Mouse (Mus musculus): ENCODE data around the gene Ttc7b. TPM values are rescaled to one million over a fixed set of nuclear protein-coding genes. Genes with fewer than 3 reads are reported as not detected.

The Ttc7b gene
- polyA plus RNA-seq, 1 experiment from 2014 or later, result 4.2 TPM

DNA sequence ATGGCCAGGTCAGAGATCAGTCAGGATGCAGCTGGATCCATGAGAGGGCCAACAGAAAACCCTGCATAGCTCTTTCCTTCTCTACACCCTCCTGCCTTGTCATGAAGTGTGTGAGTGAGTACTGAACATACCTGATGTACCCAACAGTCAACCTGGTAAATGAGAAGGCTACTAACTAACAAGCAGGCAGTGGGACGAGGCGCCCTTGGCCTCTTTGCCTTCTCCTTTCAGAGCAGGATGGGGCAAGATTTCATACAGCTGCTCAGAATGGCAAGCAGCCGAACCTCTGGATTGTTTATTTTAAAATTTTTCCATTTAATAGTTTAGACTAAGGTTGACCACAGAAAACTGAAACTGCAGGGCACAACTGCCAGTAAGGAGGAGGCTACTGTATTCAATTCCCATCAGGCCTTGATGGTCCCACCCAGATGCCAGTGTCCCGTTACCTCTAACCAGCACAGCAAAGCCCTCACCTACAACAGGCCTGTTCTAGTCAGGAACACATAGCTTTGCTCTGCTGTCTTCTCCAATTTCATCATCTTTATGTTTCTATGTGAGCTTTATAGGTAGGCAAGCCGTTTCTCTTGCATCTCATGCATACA lies 121.4 kb downstream of the Ttc7b start:
- Histone ChIP-seq H3K36me3 (replicated peaks) (peaks cover 66% of the 10 kb centered on the region), H3K27ac (replicated peaks) (no peak overlapping the region), H3K27me3 (replicated peaks; ENCODE audit: low read depth, poor library complexity, severe bottlenecking) (no peaks in the 10 kb centered on the region), H3K4me1 (peaks cover 6% of the 10 kb centered on the region), H3K9me3 (no peaks in the 10 kb centered on the region), H3K4me3 (no peak overlapping the region)
- no peak for DNase-seq (ENCODE audit: low spot score)
- WGBS, result 84% methylated on average over 5 of the region's 5 CpGs

DNA sequence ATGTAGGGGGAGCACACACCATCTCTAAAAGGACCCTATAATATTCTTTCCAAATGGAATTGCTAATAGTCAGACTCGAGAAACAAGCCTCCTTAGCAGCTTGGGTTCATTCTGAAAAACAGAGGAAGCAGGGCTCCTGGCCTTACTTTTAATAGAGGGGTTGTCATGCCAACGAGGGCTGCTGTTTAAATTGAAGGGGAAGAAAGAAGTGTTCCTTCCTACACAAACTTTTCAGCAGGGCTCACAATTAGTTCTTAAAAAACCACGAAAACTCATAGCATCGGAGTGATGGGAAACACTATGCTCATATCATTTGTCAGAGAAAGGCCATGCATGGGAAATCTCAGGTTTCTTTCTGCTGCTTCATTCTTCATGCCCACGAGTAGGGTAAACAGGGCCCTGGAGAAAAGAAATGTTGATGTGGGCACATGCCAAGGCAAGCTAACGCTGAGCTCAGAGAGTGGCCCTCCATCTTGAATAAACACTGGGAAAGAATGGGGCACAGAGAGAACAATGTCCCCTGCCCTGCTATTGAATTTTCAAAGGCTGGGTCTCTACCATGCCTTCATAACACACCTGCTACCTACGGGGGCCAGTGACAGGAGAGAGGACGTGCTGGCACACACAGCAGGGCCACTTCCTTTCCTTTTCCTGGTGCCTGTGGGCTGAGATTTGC lies 122.2 kb downstream of the Ttc7b start:
- no peak overlapping the region for H3K27ac ChIP-seq (replicated peaks)
- DNase-seq (ENCODE audit: low spot score), result no peak
- 84% methylated on average over 8 of the region's 8 CpGs for WGBS
- no peaks in the 10 kb centered on the region for H3K27me3 ChIP-seq (replicated peaks; ENCODE audit: low read depth, poor library complexity, severe bottlenecking)
- no peak overlapping the region for H3K4me3 ChIP-seq
- H3K36me3 ChIP-seq (replicated peaks), result peaks cover 69% of the 10 kb centered on the region
- peaks cover 6% of the 10 kb centered on the region for H3K4me1 ChIP-seq
- no peaks in the 10 kb centered on the region for H3K9me3 ChIP-seq

DNA sequence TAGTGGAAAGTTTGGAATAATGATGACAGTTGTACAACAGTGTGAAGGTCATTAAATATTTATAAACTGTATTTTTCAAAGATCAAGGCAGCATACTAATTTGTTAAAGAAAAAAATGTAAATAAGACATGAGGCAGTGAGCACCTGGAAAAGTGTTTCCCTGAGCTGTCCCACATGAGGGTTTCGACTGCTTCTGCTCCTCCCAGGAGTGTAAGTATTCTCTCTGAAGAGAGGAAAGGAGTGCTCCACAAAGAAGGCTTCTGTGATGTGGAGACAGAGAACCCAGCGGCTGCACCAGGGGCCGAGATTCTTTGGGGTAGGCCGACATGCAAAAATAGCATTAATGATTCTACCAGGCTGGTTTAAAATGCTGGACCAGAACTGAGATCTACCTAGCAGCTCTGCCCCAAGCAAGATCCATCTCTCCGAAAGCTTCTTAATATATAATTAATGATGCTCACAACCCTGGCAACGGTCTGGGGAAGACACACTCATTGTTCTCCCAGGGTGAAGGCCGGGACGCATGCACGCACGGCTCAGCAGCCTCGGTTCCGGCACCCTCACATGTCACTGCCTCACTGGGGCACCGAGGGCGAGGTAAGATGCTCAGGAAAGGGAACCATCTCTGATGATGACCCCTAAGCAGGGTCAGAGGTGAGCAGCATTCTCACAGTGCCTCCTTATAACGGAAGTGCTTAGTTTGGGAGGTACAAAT lies 123.0 kb downstream of the Ttc7b start:
- Histone ChIP-seq H3K4me1 (peaks cover 6% of the 10 kb centered on the region), H3K27me3 (replicated peaks; ENCODE audit: low read depth, poor library complexity, severe bottlenecking) (no peaks in the 10 kb centered on the region), H3K9me3 (no peaks in the 10 kb centered on the region), H3K27ac (replicated peaks) (no peak overlapping the region), H3K4me3 (no peak overlapping the region), H3K36me3 (replicated peaks) (peaks cover 61% of the 10 kb centered on the region)
- 85% methylated on average over 15 of the region's 15 CpGs for WGBS
- DNase-seq (ENCODE audit: low spot score), result no peak

DNA sequence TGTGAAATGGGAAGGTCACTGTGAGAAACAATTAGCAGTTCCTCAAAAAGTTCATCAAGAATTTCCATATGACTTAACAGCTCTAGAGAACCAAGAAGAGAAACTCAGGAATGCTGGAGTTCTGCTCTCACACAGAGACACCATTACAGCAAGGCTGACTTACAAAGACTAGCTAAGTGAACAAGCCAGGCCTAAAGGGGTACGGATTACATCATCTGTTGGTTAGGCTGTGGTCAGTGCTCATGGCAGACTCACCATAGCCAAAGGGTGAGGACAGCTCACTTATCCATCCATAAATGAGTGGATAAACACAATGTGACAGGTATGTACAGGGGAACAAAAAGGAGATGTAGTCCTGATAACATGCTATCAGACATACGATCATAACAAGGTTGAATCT lies 123.8 kb downstream of the Ttc7b start:
- no peak overlapping the region for H3K4me3 ChIP-seq
- no peaks in the 10 kb centered on the region for H3K9me3 ChIP-seq
- H3K36me3 ChIP-seq (replicated peaks), result peaks cover 63% of the 10 kb centered on the region
- WGBS, result 91% methylated on average over 2 of the region's 2 CpGs
- H3K4me1 ChIP-seq, result peaks cover 6% of the 10 kb centered on the region
- H3K27ac ChIP-seq (replicated peaks), result no peak overlapping the region
- no peak for DNase-seq (ENCODE audit: low spot score)
- no peaks in the 10 kb centered on the region for H3K27me3 ChIP-seq (replicated peaks; ENCODE audit: low read depth, poor library complexity, severe bottlenecking)

DNA sequence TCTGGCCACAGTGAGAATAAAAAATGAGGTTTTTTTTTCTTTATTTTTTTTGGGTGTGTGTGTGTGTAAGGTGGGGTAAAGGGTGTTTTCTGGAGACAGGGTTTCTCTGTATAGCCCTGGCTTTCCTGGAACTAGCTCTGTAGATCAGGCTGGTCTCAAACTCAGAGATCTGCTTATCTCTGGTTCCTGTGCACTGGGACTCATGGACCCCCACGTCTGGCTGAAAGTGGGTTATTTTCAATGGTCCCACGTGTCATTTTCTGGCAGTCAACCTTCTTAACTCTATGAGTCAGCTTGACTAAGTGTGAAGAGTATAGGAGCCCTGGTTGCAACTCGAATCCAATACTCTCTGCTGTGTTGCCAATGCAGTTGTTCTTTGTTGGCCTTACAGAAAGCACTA lies 127.1 kb downstream of the Ttc7b start:
- DNase-seq (ENCODE audit: low spot score), result no peak
- WGBS, result 88% methylated on average over 3 of the region's 3 CpGs
- H3K36me3 ChIP-seq (replicated peaks), result peaks cover 45% of the 10 kb centered on the region

DNA sequence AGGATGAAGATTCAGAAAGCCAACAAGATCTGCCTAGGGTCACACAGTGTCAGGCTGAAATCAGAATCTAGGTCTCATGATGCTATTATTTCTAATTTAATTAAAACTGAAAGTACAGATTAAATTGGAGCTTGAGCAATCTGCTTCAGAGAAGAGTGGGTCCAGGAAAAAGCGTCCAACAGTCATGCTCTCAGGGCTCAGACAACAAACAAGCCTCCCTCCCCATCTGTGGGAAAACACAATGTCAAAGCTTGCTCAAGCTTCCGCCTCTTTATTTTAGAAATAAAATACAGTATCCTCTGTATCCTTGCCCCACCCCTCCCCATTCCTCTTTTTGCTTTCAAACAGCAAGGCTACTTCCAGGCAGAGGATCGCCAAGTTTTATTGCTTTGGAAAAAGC lies 127.5 kb downstream of the Ttc7b start:
- no peaks in the 10 kb centered on the region for H3K9me3 ChIP-seq
- no peak overlapping the region for H3K4me3 ChIP-seq
- no peak overlapping the region for H3K27ac ChIP-seq (replicated peaks)
- 86% methylated on average over 3 of the region's 3 CpGs for WGBS
- 0 out of 2 replicates have a peak, but pooled peaks cover 9% of the 10 kb centered on the region for H3K4me1 ChIP-seq
- H3K27me3 ChIP-seq (replicated peaks; ENCODE audit: low read depth, poor library complexity, severe bottlenecking), result no peaks in the 10 kb centered on the region
- peaks cover 49% of the 10 kb centered on the region for H3K36me3 ChIP-seq (replicated peaks)
- no peak for DNase-seq (ENCODE audit: low spot score)

More for the DNA sequence above, 127.1 kb downstream of the Ttc7b start:
- no peak overlapping the region for H3K27ac ChIP-seq (replicated peaks)
- H3K9me3 ChIP-seq, result no peaks in the 10 kb centered on the region
- H3K4me3 ChIP-seq, result no peak overlapping the region
- 0 out of 2 replicates have a peak, but pooled peaks cover 9% of the 10 kb centered on the region for H3K4me1 ChIP-seq
- no peaks in the 10 kb centered on the region for H3K27me3 ChIP-seq (replicated peaks; ENCODE audit: low read depth, poor library complexity, severe bottlenecking)

DNA sequence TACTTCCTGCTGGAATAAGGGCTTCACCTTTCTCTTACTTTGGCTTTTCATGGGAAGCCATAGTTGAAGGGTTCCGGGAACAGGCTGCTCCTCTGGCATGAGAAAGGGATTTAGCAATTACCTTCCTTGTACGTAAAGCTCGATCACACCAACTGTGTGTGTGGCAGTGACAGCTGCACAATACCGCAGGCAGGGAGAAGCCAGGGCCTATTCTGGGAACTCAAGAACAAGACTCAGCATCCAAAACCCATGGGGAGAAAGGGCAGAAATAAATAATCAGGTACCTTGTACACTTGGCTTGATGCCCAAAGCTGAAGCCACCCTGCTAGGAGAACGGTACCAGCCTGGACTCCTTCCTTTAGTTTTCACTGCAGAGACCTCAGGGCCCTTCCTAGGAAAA lies 128.2 kb downstream of the Ttc7b start:
- Histone ChIP-seq H3K4me3 (no peak overlapping the region), H3K9me3 (no peaks in the 10 kb centered on the region), H3K27ac (replicated peaks) (no peak overlapping the region), H3K27me3 (replicated peaks; ENCODE audit: low read depth, poor library complexity, severe bottlenecking) (no peaks in the 10 kb centered on the region), H3K36me3 (replicated peaks) (peaks cover 55% of the 10 kb centered on the region), H3K4me1 (0 out of 2 replicates have a peak, but pooled peaks cover 9% of the 10 kb centered on the region)
- no peak for DNase-seq (ENCODE audit: low spot score)
- WGBS, result 94% methylated on average over 5 of the region's 5 CpGs

DNA sequence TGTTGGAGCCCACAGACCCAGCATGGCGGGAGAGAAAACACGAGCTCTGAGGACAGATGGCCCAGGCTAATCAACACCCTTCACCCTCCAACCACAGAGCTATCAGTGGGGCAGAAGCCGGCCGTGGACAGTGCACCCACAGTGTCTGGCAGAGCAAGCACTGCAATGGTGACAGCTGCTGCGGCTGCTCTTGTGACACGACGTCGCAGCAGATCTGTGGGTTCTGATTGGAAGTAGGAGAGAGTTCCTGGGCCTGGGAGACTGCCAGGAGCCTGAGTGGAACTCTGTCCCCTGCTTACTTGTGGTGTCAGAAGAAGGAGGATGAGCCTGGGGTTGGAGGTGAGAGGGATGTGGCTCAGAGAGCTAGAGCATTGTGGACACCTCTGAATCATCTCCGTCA lies 128.7 kb downstream of the Ttc7b start:
- WGBS, result 91% methylated on average over 9 of the region's 9 CpGs

DNA sequence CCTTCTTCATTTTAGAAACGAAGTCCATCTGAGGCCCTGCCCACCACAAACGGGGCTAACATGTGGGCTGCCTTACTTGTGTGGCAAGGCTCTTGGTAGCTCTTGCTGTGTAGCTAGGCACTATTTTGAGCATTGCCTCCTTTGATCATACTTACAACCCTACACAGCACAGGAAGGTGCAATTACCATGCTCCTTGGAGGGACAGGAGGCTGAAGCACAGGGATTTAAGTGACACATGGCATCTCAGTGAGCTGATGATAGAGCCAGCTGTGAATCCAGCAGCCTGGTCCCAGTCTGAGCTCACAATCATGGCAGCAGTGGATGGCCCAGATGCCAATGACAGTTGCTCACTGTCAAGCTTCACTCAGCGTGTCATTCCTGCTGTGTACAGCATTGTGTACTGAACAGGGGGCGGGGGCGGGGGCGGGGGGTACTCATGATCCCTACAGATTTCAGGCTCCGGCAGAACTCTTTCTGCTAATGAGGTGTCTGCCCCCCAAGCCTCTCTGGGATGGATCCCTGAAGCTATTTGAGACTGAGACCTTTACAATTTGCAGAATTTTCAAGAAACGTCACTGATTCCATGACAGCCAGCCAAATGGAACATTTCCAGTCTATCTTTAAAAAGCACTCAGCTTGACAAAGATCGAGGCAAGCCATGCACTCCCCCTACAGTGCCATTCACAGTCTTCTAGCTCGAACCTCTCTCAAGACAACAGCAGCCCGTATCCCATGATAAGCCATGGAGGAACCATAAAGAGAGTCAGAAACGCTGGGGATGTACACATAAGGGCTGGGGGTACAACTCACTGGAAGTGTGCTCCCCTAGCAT lies 130.5 kb downstream of the Ttc7b start:
- H3K4me3 ChIP-seq, result no peak overlapping the region
- H3K27ac ChIP-seq (replicated peaks), result no peak overlapping the region
- H3K36me3 ChIP-seq (replicated peaks), result peaks cover 67% of the 10 kb centered on the region
- no peaks in the 10 kb centered on the region for H3K9me3 ChIP-seq
- no peak for DNase-seq (ENCODE audit: low spot score)
- 0 out of 2 replicates have a peak, but pooled peaks cover 9% of the 10 kb centered on the region for H3K4me1 ChIP-seq
- H3K27me3 ChIP-seq (replicated peaks; ENCODE audit: low read depth, poor library complexity, severe bottlenecking), result no peaks in the 10 kb centered on the region
- 79% methylated on average over 12 of the region's 12 CpGs for WGBS

More for the DNA sequence above, 128.7 kb downstream of the Ttc7b start:
- Histone ChIP-seq H3K27me3 (replicated peaks; ENCODE audit: low read depth, poor library complexity, severe bottlenecking) (no peaks in the 10 kb centered on the region), H3K4me3 (no peak overlapping the region), H3K9me3 (no peaks in the 10 kb centered on the region), H3K27ac (replicated peaks) (no peak overlapping the region), H3K36me3 (replicated peaks) (peaks cover 61% of the 10 kb centered on the region), H3K4me1 (0 out of 2 replicates have a peak, but pooled peaks cover 9% of the 10 kb centered on the region)
- DNase-seq (ENCODE audit: low spot score), result no peak

DNA sequence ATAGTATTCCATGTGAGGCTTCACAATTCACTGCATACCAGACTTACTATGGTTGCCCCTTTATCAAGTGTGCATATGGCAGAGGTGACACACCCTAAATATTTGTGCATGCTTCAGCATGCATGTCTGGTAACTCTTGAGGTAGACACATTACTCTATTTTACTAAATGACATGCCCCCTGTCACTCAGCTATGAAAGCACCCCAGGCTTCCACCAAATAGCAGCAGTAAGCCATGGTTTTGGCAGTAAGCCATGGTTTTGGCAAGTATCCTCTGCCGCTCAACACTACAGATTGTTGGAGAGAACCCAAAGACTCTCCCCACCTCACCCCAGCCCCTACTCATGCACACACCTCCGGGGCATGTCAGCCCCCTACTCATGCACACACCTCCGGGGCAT lies 134.4 kb downstream of the Ttc7b start:
- no peaks in the 10 kb centered on the region for H3K9me3 ChIP-seq
- no peak overlapping the region for H3K27ac ChIP-seq (replicated peaks)
- no peak overlapping the region for H3K4me3 ChIP-seq
- H3K4me1 ChIP-seq, result 0 out of 2 replicates have a peak, but pooled peaks cover 9% of the 10 kb centered on the region
- H3K36me3 ChIP-seq (replicated peaks), result peaks cover 74% of the 10 kb centered on the region
- 95% methylated on average over 3 of the region's 3 CpGs for WGBS
- DNase-seq (ENCODE audit: low spot score), result no peak
- no peaks in the 10 kb centered on the region for H3K27me3 ChIP-seq (replicated peaks; ENCODE audit: low read depth, poor library complexity, severe bottlenecking)

DNA sequence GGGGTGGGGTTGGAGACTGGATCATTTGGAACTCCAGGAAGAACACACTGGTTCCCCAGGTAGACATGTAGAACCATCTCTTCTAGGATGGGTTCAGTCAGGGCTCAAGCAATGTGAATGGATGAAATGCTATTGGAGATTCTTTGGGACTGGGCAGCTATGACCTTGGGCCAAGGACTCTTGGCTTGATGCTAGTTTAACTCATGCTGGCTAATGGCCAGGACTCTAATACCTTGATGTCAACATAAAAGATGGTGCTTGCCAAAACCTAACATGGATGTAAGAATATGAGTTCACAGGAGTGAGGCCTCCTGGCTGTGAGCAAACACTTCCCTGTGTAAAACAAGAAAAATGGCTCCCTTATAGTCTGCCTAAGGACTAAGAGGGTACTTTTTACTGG lies 138.1 kb downstream of the Ttc7b start:
- H3K36me3 ChIP-seq (replicated peaks), result peaks cover 55% of the 10 kb centered on the region
- no peak overlapping the region for H3K4me3 ChIP-seq
- no peaks in the 10 kb centered on the region for H3K27me3 ChIP-seq (replicated peaks; ENCODE audit: low read depth, poor library complexity, severe bottlenecking)
- H3K4me1 ChIP-seq, result no peaks in the 10 kb centered on the region
- H3K9me3 ChIP-seq, result no peaks in the 10 kb centered on the region
- H3K27ac ChIP-seq (replicated peaks), result no peak overlapping the region
- no peak for DNase-seq (ENCODE audit: low spot score)

DNA sequence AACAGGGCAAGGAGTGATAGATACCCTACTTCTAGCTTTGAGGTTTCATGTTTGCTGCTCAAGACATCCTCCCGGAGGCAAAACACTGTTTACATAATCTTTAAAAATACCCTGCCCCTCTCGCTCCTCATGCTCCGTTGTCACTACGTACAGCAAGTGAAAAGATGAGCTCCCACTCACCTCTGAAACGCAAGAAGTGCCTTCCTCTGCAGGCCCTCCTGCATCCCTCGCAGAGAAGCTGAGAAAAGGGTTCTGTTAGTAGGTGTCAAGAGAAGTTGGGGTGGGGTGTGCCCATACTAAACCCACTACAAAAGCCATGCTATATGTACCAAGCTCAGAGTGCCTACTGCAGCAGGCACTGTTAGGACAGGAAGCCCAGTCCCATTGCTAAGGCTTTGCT lies 138.7 kb downstream of the Ttc7b start:
- H3K9me3 ChIP-seq, result no peaks in the 10 kb centered on the region
- no peak overlapping the region for H3K27ac ChIP-seq (replicated peaks)
- DNase-seq (ENCODE audit: low spot score), result no peak
- peaks cover 49% of the 10 kb centered on the region for H3K36me3 ChIP-seq (replicated peaks)
- H3K27me3 ChIP-seq (replicated peaks; ENCODE audit: low read depth, poor library complexity, severe bottlenecking), result no peaks in the 10 kb centered on the region
- H3K4me3 ChIP-seq, result no peak overlapping the region
- H3K4me1 ChIP-seq, result no peaks in the 10 kb centered on the region
- WGBS, result 90% methylated on average over 6 of the region's 6 CpGs

Data from embryonic facial prominence, embryonic 10.5 days (tissue).